8 mouse cellular contexts compared by ENCODE assay signal in genomic region chr11:60699524-60700075, GRCm38 (mm10). TPM values are rescaled to one million over a fixed set of nuclear protein-coding genes. Genes with fewer than 3 reads are reported as not detected.
DNase-seq lines count a peak whose midpoint lies in the region; ATAC-seq and TF ChIP-seq lines count a peak whose summit lies in the region.

Llgl1 (plus strand) TSS chr11:60699723.

- peak; percentile 79 for ATAC-seq in forebrain, embryonic 11.5 days (replicated peaks; ENCODE audit: low FRiP score)
- ATAC-seq in heart, embryonic 16.5 days (replicated peaks; ENCODE audit: extremely low read depth, insufficient read depth, low FRiP score): peak; percentile 90
- peak; percentile 92 for ATAC-seq in liver, embryonic 16.5 days (ENCODE audit: low read depth)
- peak; percentile 91 for ATAC-seq in neural tube, embryonic 13.5 days (ENCODE audit: low read depth)

- H3K27ac ChIP-seq in CH12.LX (ENCODE audit: insufficient read depth, low read depth): no peak within 1 kb of the TSS; the same call in 1 of the 2 replicates
- peak within 1 kb of the TSS; percentile 85 for H3K27ac ChIP-seq in forebrain, embryonic 11.5 days (ENCODE audit: low read depth, low read length)
- peak within 1 kb of the TSS; percentile 83 for H3K27ac ChIP-seq in heart, embryonic 16.5 days (ENCODE audit: low read length)
- H3K27ac ChIP-seq in liver, embryonic 16.5 days (ENCODE audit: low read length): peak within 1 kb of the TSS; percentile 85
- peak within 1 kb of the TSS; percentile 91 for H3K27ac ChIP-seq in neural tube, embryonic 13.5 days (replicated peaks)
- H3K27ac ChIP-seq in testis, adult 2 months (ENCODE audit: control insufficient read depth, insufficient read depth, low read depth, low read length): peak within 1 kb of the TSS; percentile 89

- H3K4me1 ChIP-seq in CH12.LX (ENCODE audit: control insufficient read depth in 1 of 2, insufficient read depth in 2 of 2): peaks cover 20 to 46% of the 10 kb centered on the region in 2 experiments
- peaks cover 11% of the 10 kb centered on the region for H3K4me1 ChIP-seq in forebrain, embryonic 11.5 days (replicated peaks; ENCODE audit: control insufficient read depth, insufficient read depth, low read length)
- peaks cover 20% of the 10 kb centered on the region for H3K4me1 ChIP-seq in heart, embryonic 16.5 days (ENCODE audit: control insufficient read depth, insufficient read depth, low read length)
- H3K4me1 ChIP-seq in liver, embryonic 16.5 days (ENCODE audit: control insufficient read depth, low read depth, low read length): peaks cover 21% of the 10 kb centered on the region
- peaks cover 49% of the 10 kb centered on the region for H3K4me1 ChIP-seq in neural tube, embryonic 13.5 days (replicated peaks)
- H3K4me1 ChIP-seq in testis, adult 2 months (ENCODE audit: control insufficient read depth, insufficient read depth, low read length): peaks cover 25% of the 10 kb centered on the region

- H3K4me2 ChIP-seq in CH12.LX (ENCODE audit: insufficient read depth, low read depth, poor library complexity, severe bottlenecking): peak within 1 kb of the TSS; percentile 97
- H3K4me2 ChIP-seq in forebrain, embryonic 11.5 days (ENCODE audit: low read depth, low read length, severe bottlenecking): peak within 1 kb of the TSS; percentile 70
- H3K4me2 ChIP-seq in heart, embryonic 16.5 days (ENCODE audit: low read depth, low read length): peak within 1 kb of the TSS; percentile 87
- peak within 1 kb of the TSS; percentile 66 for H3K4me2 ChIP-seq in liver, embryonic 16.5 days (ENCODE audit: low read depth, low read length)
- peak within 1 kb of the TSS; percentile 76 for H3K4me2 ChIP-seq in neural tube, embryonic 13.5 days

- peak; percentile 77 for DNase-seq in CH12.LX (ENCODE audit: extremely low read depth)
- peak; percentile 66 for DNase-seq in c-Kit-positive CD71-negative TER-119-negative erythroid progenitor cells, embryonic 14.5 days (ENCODE audit: low read depth)
- peak; percentile 100 for DNase-seq in forebrain, embryonic 11.5 days (ENCODE audit: low spot score)
- peak; percentile 85 to 91 for DNase-seq in kidney, postnatal 36 days

- TF ChIP-seq EP300 in CH12.LX (IDR thresholded peaks at IDR 0.05; ENCODE audit: low read length): no peak; the same call in 1 of the 2 replicates

- peak within 1 kb of the TSS; percentile 93 for H3K9ac ChIP-seq in CH12.LX (ENCODE audit: insufficient read depth, low read depth)
- H3K9ac ChIP-seq in forebrain, embryonic 11.5 days (ENCODE audit: low read length): peak within 1 kb of the TSS; percentile 97
- H3K9ac ChIP-seq in heart, embryonic 16.5 days (ENCODE audit: low read length): peak within 1 kb of the TSS; percentile 96
- H3K9ac ChIP-seq in liver, embryonic 16.5 days (ENCODE audit: low read depth, low read length): peak within 1 kb of the TSS; percentile 90
- H3K9ac ChIP-seq in neural tube, embryonic 13.5 days: peak within 1 kb of the TSS; percentile 90

- no peaks in the 10 kb centered on the region for H3K9me3 ChIP-seq in CH12.LX (replicated peaks; ENCODE audit: low read length)
- no peaks in the 10 kb centered on the region for H3K9me3 ChIP-seq in forebrain, embryonic 11.5 days (ENCODE audit: control insufficient read depth, low read length)
- H3K9me3 ChIP-seq in heart, embryonic 16.5 days (replicated peaks; ENCODE audit: control insufficient read depth, low read length): no peaks in the 10 kb centered on the region
- H3K9me3 ChIP-seq in liver, embryonic 16.5 days (replicated peaks; ENCODE audit: control insufficient read depth, low read length): no peaks in the 10 kb centered on the region
- H3K9me3 ChIP-seq in neural tube, embryonic 13.5 days: no peaks in the 10 kb centered on the region

- peak; percentile 79; the same call in 1 of the 2 replicates for TF ChIP-seq POLR2A in CH12.LX (IDR thresholded peaks at IDR 0.05; ENCODE audit: low read depth, low read length)
- peak; percentile 66 for TF ChIP-seq POLR2A in testis, adult 2 months (IDR thresholded peaks at IDR 0.05; ENCODE audit: control insufficient read depth, low read depth, low read length)

- H3K79me2 ChIP-seq in CH12.LX (replicated peaks; ENCODE audit: control insufficient read depth, extremely low read depth, insufficient read depth, poor library complexity, severe bottlenecking): no peaks in the 10 kb centered on the region

- dilution Hi-C loops in CH12.LX (cut with MboI; ENCODE audit: extremely low pct_ligation_motif_present, extremely low pct_unique_long_range_greater_than_20kb, low sequenced_read_pairs): no loop called here

- WGBS in forebrain, embryonic 11.5 days: under 1% methylated on average over 56 of the region's 73 CpGs
- under 1% methylated on average over 72 of the region's 73 CpGs for WGBS in heart, embryonic 16.5 days
- WGBS in liver, embryonic 16.5 days (ENCODE audit: insufficient replicate concordance): under 1% methylated on average over 67 of the region's 73 CpGs
- WGBS in neural tube, embryonic 13.5 days: under 1% methylated on average over 58 of the region's 73 CpGs

- TF ChIP-seq RAD21 in CH12.LX (IDR thresholded peaks at IDR 0.05; ENCODE audit: low read depth, low read length): no peak

- peak within 1 kb of the TSS; percentile 84 to 94 (median 88) for H3K4me3 ChIP-seq in CH12.LX (replicated peaks in 1 of 3; ENCODE audit: low read depth in 2 of 3, low read length in 2 of 3, poor library complexity in 1 of 3)
- peak within 1 kb of the TSS; percentile 91 for H3K4me3 ChIP-seq in forebrain, embryonic 11.5 days (ENCODE audit: low read depth, low read length)
- H3K4me3 ChIP-seq in heart, embryonic 16.5 days (ENCODE audit: low read length): peak within 1 kb of the TSS; percentile 98
- H3K4me3 ChIP-seq in liver, embryonic 16.5 days (ENCODE audit: low read depth, low read length): peak within 1 kb of the TSS; percentile 81
- H3K4me3 ChIP-seq in neural tube, embryonic 13.5 days: peak within 1 kb of the TSS; percentile 87
- H3K4me3 ChIP-seq in testis, adult 2 months (ENCODE audit: control insufficient read depth, low read depth, low read length): peak within 1 kb of the TSS; percentile 81

- in situ Hi-C loops in CH12.LX (cut with MboI; ENCODE audit: low pct_ligation_motif_present, low pct_unique_long_range_greater_than_20kb, low sequenced_read_pairs): no loop called here

- H3K36me3 ChIP-seq in CH12.LX (replicated peaks in 1 of 2; ENCODE audit: control insufficient read depth in 1 of 2, insufficient read depth in 1 of 2, low read length in 1 of 2): peaks cover 0 to 11% of the 10 kb centered on the region in 2 experiments
- no peaks in the 10 kb centered on the region; the same call in 1 of the 2 replicates for H3K36me3 ChIP-seq in forebrain, embryonic 11.5 days (ENCODE audit: control insufficient read depth, insufficient read depth, low read length)
- H3K36me3 ChIP-seq in heart, embryonic 16.5 days (ENCODE audit: control insufficient read depth, insufficient read depth): no peaks in the 10 kb centered on the region
- no peaks in the 10 kb centered on the region for H3K36me3 ChIP-seq in liver, embryonic 16.5 days (ENCODE audit: control insufficient read depth, insufficient read depth)
- peaks cover 5% of the 10 kb centered on the region for H3K36me3 ChIP-seq in neural tube, embryonic 13.5 days
- no peaks in the 10 kb centered on the region for H3K36me3 ChIP-seq in testis, adult 2 months (ENCODE audit: control insufficient read depth, insufficient read depth, low read length)

- H3K27me3 ChIP-seq in CH12.LX (replicated peaks): peaks cover 10% of the 10 kb centered on the region
- H3K27me3 ChIP-seq in forebrain, embryonic 11.5 days (ENCODE audit: control insufficient read depth, insufficient read depth, low read length): no peaks in the 10 kb centered on the region
- no peaks in the 10 kb centered on the region for H3K27me3 ChIP-seq in heart, embryonic 16.5 days (ENCODE audit: control insufficient read depth, insufficient read depth, low read length)
- no peaks in the 10 kb centered on the region for H3K27me3 ChIP-seq in liver, embryonic 16.5 days (ENCODE audit: control insufficient read depth, insufficient read depth, low read depth, low read length)
- H3K27me3 ChIP-seq in neural tube, embryonic 13.5 days: no peaks in the 10 kb centered on the region
- H3K27me3 ChIP-seq in testis, adult 2 months (ENCODE audit: control insufficient read depth, insufficient read depth, low read length): no peaks in the 10 kb centered on the region

- no peak for TF ChIP-seq CTCF in CH12.LX (conservative IDR thresholded peaks at IDR 0.05 in 1 of 2, IDR thresholded peaks at IDR 0.05 in 1 of 2; ENCODE audit: low read depth in 2 of 2, low read length in 2 of 2)
- no peak for TF ChIP-seq CTCF in testis, adult 2 months (IDR thresholded peaks at IDR 0.05; ENCODE audit: control insufficient read depth, insufficient read depth, insufficient replicate concordance, low read depth, low read length)

TF ChIP-seq in CH12.LX, 34 proteins besides CTCF, POLR2A, EP300 and RAD21 (continues in another document):
- TF ChIP-seq MYC (IDR thresholded peaks at IDR 0.05; ENCODE audit: low read depth, low read length): no peak
- no peak for TF ChIP-seq SMC3 (IDR thresholded peaks at IDR 0.05; ENCODE audit: low read depth, low read length)
- TF ChIP-seq CHD2 (IDR thresholded peaks at IDR 0.05; ENCODE audit: low read length): no peak; the same call in 1 of the 2 replicates
- TF ChIP-seq SIN3A (IDR thresholded peaks at IDR 0.05; ENCODE audit: low read length): peak; percentile 87; the same call in 1 of the 2 replicates
- TF ChIP-seq HCFC1 (IDR thresholded peaks at IDR 0.05; ENCODE audit: low read depth, low read length): peak; percentile 96
- peak; percentile 74 for TF ChIP-seq ELF1 (IDR thresholded peaks at IDR 0.05; ENCODE audit: low read depth, low read length)
- peak; percentile 72 for TF ChIP-seq TCF12 (IDR thresholded peaks at IDR 0.05; ENCODE audit: low read depth, low read length)
- TF ChIP-seq BHLHE40 (IDR thresholded peaks at IDR 0.05; ENCODE audit: low read depth, low read length): peak; percentile 60
- TF ChIP-seq UBTF (IDR thresholded peaks at IDR 0.05; ENCODE audit: low read depth, low read length): peak; percentile 88; the same call in 1 of the 2 replicates
- TF ChIP-seq RCOR1 (conservative IDR thresholded peaks at IDR 0.05; ENCODE audit: low read depth, low read length): 0 out of 2 replicates have a peak, but pooled peaks have one; percentile 20
- peak; percentile 53; the same call in 1 of the 2 replicates for TF ChIP-seq NELFE (IDR thresholded peaks at IDR 0.05; ENCODE audit: low read depth, low read length)
- TF ChIP-seq MAX (IDR thresholded peaks at IDR 0.05; ENCODE audit: low read length): no peak; the same call in none of the 2 replicates

RNA-seq across cellular contexts. Expression of gene Llgl1, which starts in this region (rescaled TPM):
- total RNA-seq in CH12.LX (2012; rRNA removed) (9.9 and 11.1 TPM in 2 replicates), CH12.LX (2014; rRNA removed) (6.8 and 7.5 TPM in 2 replicates)
- 8.8 and 9.8 TPM in 2 replicates for polyA plus RNA-seq in CH12.LX (2012; ENCODE audit: insufficient read length, low read depth)
- 147 and 153 TPM in 2 replicates for polyA plus RNA-seq in forebrain, embryonic 11.5 days (2014; fragmentation: Nextera tagmentation; extraction: Ambion mirVana)
- polyA plus RNA-seq in heart, embryonic 16.5 days (2015; fragmentation: Nextera tagmentation; extraction: Ambion mirVana): 28.9 and 33.9 TPM in 2 replicates
- polyA plus RNA-seq in liver, embryonic 16.5 days (2015; fragmentation: Nextera tagmentation; extraction: Ambion mirVana): 14.5 and 14.7 TPM in 2 replicates
- polyA plus RNA-seq in neural tube, embryonic 13.5 days (2015; fragmentation: Nextera tagmentation; extraction: Ambion mirVana): 53.9 and 54.4 TPM in 2 replicates
- 14.6 and 16.9 TPM in 2 replicates for polyA plus RNA-seq in testis, adult 2 months (2012; rRNA removed)
